Mouse (Mus musculus) brain, embryonic 18.5 days (tissue): Measurements from ENCODE around the gene Fam102a.
"Not testable (repeated sequence)": the region's sequence is repeated elsewhere in the genome, so short reads cannot be mapped to it uniquely, and the experiment has no call there.

Experiments used
- DNase-seq: peaks from one replicate; pipeline ENCODE4 v3.0.0-alpha.2; 2012; ENCODE audit warnings: low read depth, low spot score

Gene Fam102a

DNA sequence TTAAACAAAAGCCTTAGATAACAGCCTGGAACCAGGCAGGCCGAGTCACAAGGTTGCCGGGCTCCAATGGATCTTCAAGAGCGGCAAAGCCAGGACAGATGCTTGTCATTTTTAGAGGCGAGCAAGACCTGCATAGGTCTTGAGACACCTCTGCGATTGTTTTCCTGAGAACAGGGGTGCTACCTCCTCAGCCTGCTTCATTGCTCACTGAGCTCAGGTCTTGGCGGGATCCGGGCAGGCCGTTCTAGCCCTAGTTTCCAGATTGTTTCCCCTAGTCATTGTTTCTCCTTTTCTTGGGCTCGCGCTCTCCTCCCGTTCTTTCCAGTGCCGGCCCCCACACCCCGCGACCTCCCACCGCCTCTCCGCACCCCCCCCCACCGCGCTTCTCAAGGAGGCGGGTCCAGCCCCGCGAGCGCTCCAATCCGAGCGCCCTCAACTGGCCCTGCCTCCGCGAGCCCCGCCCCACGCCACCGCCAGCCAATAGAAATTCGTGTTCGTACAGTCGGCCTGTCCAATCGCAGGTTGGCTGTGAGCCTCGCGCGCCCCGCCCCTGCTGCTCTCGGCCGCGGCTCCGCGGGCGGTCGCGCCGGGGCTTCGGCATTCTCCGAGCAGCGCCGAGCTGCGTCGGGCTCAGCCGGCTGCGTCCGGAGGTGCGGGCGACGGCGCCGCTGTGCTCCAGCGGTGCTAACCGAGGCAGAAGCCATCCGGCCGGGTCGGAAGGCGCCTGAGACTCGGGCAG lies at the start of gene Fam102a:
Fam102a (plus strand) TSS at position 600 of the 739 bp plus-strand sequence.
- DNase-seq: peak; percentile 91

- DNase-seq: no peak
These were observed 49.4 kb upstream of the Fam102a start for GRCm38 (mm10) chr2:32485751-32486150.

DNA sequence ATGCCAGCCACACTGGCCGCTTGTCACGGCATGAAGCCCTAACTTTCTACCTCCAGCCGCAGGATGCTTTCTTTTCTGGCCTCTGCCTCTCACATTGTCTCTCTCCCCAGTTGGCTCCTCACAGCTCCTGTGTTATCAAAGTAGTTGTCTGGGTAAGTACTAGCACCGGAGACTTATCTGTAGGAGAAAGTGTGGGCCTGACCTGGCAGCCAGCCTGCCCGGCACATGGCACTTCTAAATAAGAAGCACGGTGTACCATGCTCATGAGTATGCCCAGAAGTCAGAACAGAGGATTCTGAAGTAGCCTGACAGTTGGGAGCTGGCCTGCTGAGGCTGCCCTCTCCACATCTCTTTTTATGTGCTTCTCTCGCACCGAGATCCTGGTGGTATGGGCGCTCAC lies 49.0 kb upstream of the Fam102a start:
- no peak for DNase-seq

GRCm38 (mm10) chr2:32487124-32487623 lies 48.0 kb upstream of the Fam102a start:
- peak; percentile 54 for DNase-seq

DNA sequence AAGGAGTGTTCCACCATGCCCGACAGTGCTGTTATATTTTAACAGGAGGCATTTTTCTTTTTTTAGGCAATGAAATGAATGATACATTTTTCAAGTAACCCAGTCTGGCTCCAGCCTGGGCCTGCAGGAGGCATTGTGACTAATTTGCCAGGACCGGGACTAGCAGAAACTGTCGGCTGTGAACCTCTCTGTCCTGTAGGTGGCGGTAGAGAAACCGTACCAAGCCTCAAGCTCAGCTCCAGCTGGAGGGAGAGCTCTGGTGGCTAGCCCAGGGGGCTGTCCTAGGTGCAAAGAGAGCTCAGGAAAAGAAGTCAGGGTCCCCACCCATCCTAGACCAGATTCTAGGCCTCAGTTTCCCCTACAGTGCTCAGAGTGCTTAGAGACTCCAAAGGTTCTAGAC lies 46.5 kb upstream of the Fam102a start:
- DNase-seq: peak; percentile 47

DNA sequence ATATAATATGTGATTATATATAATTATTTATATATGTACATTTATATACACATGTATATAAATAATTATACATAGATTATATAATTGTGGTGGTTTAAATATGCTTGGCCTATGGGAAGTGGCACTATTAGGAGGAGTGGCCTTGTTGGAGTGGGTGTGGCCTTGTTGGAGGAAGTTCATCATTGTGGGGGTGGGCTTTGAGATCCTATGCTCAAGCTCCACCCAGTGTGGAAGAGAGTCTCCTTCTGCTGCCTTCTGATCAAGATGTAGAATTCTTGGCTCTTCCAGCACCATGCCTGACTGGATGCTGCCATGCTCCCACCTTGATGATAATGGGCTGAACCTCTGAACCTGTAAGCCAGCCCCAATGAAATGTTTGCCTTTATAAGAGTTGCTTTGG lies 44.4 kb upstream of the Fam102a start:
- not testable (repeated sequence) for DNase-seq

- no peak for DNase-seq
These were observed 42.5 kb upstream of the Fam102a start for GRCm38 (mm10) chr2:32492661-32493060.

- DNase-seq: no peak
These were observed 41.8 kb upstream of the Fam102a start for GRCm38 (mm10) chr2:32493301-32493701.

DNA sequence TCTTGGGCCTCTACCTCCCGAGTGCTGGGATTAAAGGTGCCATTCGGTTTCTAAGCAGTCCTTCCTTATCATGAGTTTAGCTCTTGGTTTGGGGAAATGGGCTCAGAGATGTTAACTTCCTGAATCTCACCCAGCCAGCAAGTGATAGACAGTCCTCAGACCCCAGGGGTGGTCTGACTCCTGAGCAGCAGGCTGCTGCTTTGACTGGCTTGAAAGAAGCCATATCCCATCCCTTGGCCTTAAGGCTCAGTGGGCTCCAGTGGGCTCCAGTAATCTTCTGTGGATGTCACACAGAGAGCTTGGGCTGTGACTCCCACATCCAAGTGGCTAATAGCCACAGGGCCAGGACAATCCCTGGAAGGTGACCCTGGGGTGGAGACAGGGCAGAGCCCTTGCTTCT lies 40.6 kb upstream of the Fam102a start:
- DNase-seq: no peak

- no peak for DNase-seq
These were observed 39.9 kb upstream of the Fam102a start for GRCm38 (mm10) chr2:32495185-32495726.

DNA sequence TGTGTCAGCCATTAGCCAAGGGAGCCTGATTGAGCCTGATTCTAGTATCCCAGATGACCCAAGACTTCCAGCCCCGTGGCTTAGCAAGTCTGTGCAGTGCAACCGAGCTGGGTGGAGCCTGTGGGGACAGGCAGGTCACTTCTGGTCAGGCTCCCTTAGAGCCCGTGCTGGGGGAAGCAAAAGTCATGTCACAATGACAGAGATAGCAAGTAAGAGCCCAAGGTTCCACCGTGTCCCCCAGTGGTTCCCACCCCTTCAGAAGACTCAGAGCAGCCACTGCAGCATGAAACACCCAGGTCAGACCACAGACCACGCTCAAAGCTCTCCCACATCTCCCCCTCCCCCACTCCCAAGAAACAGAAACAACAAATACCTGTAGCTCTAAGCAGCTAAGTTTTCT lies 38.9 kb upstream of the Fam102a start:
- no peak for DNase-seq

- DNase-seq: no peak
These were observed 35.8 kb upstream of the Fam102a start for GRCm38 (mm10) chr2:32499365-32499764.

DNA sequence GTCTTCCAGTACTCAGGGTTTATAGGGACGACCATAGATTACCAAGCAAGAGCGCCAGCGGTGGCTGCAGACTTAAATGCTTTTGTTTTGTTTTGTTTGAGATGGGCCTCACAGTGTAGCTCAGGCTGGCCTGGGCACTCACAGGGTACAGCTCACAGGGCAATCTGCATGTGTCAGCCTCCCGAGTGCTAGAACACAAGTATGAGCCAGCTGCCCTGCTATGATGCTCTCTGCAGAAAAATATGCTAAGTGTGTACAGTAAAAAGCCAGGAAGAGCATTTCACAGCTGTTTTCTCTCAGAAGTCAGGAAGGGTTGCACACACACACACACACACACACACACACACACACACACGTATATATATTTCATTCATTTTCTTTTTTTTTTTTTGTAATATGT lies 34.7 kb upstream of the Fam102a start:
- no peak for DNase-seq

GRCm38 (mm10) chr2:32501754-32502324 lies 33.3 kb upstream of the Fam102a start:
- no peak for DNase-seq

DNA sequence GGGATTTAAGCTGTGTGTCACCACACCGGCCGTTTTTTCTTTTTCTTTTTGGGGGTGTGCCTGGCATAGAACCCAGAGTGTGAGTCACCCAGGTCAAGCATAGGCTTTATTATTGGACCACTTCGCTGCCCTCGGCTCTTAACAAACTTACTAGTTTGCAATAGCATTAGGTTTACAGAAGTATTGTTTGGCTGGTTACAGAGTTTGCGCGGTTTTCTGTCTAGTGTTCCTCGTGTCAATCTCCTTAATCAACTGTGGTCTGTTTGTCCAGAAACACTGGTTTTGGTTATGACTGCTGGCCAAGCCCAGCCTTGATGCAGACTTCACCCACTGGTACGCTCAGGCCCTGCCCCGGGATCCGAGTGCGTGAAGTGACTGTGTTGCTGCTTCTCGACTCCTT lies 32.3 kb upstream of the Fam102a start:
- no peak for DNase-seq

- no peak for DNase-seq
These were observed 31.5 kb upstream of the Fam102a start for GRCm38 (mm10) chr2:32503588-32503987.

DNA sequence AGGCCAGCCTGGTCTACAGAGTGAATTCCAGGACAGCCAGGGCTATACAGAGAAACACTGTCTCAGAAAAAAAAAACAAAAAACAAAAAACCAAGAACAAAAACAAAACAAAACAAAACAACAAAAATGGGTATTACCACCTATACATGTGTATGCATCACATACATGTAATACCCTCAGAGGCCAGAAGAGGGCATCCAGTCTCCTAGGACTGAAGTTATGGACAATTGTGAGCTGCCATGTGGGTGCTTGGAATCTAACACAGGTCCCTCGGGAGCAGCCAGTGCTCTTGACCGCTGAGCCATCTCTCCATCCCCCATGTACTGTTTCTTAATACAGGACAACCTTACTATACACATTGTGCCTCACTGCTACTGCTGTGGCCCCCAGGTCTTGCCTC lies 29.6 kb upstream of the Fam102a start:
- no peak for DNase-seq

DNA sequence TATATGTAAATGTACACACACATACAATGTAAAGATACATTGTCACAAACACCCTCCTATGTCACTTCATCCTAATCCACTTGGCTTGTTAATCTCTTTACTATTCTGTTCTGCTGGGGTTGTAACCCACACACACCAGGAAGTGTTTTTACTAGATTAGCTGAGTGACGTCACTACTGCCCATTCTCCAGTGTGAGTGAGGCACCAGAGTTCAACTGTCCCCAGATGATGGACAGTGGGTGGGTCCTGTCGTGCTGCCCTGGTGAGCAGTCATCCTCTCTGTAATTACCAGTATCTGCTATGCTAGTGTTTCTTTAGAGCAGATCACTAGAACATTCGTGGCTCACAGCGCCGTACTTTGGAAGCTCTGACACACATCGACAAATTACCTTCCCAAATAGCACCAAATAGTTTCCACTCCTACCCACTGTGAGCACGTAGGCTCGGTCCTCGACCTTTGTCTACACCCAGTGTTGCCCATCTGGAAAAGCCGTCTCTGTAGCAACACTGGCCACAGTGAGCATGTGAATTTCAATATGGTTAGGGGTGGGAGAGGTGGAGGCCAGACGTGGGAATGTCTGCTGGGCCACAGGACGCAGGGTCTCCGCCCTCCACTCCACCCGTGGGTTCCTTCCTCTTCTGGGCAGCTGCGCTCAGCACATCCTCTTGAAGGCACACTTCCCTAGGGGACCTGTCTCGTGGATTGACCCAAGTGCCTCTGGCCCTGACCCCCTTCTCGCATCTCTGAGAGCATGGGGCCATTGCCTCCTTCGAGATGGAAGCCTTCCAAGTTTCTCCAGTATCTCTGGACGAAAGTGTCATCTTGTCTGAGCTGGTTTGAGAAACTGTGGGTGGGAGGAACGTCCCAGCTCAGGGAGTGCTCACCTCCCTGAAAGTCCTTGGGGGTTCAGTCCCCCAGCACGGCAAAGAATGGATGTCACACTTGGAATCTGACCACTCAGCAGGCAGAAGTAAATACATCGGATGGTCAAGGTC lies 28.2 kb upstream of the Fam102a start:
- DNase-seq: no peak

DNA sequence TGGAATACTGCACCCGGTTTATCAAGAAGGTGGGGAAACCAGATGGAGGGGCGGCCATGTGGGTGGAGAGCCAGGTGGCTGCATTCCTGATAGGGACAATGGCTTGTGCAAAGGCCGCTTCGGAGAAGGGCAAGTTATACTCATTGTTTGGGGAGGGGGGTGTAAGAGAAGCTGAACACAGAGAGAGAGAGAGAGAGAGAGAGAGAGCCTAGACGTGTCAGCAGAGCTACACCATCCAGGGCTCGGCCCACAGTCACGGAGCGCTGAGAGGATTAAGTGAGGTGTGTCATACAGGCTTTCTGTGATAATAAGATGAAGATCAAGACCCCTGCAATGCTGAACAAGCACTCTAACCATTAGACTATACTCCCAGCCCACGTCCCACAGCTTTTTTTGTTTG lies 27.2 kb upstream of the Fam102a start:
- DNase-seq: no peak

GRCm38 (mm10) chr2:32509287-32509686 lies 25.8 kb upstream of the Fam102a start:
- no peak for DNase-seq

GRCm38 (mm10) chr2:32509896-32510295 lies 25.2 kb upstream of the Fam102a start:
- DNase-seq: no peak

- DNase-seq: no peak
These were observed 22.5 kb upstream of the Fam102a start for GRCm38 (mm10) chr2:32512592-32512991.
